ENCODE assay signal across 22 mouse cellular contexts in genomic region chr9:57219511-57219910, GRCm38 (mm10). TPM values are rescaled to one million over a fixed set of nuclear protein-coding genes. Genes with fewer than 3 reads are reported as not detected.
"Had no signal": no experiment of that assay in that cellular context is flagged by ENCODE, and none has a peak within 500 bp of the region (broad histone marks: within the 10 kb centered on the region; RNA-seq: fewer than 3 reads in every experiment).

No protein-coding gene starts in this region.

- H3K4me1 ChIP-seq: neural tube, embryonic 15.5 days; stomach, embryonic 15.5 days had no signal

- H3K9me3 ChIP-seq: neural tube, embryonic 15.5 days; stomach, embryonic 15.5 days had no signal

- H3K4me2 ChIP-seq: neural tube, embryonic 15.5 days; stomach, embryonic 15.5 days had no signal

- H3K27ac ChIP-seq: neural tube, embryonic 15.5 days; stomach, embryonic 15.5 days; stomach, postnatal 0 days had no signal

- H3K9ac ChIP-seq: neural tube, embryonic 15.5 days; stomach, embryonic 15.5 days had no signal

- H3K27me3 ChIP-seq: neural tube, embryonic 15.5 days; stomach, embryonic 15.5 days had no signal

- H3K36me3 ChIP-seq: neural tube, embryonic 15.5 days; stomach, embryonic 15.5 days had no signal

- DNase-seq: retina, postnatal 1 day; right cerebral cortex, adult 18-20 months; right cerebral cortex, postnatal 14 days; right cerebral cortex, postnatal 25 days; right cerebral cortex, postnatal 4 days; spleen, adult 18-20 months; thymus, adult 18-20 months; thymus, adult 2 months; thymus, postnatal 14 days; thymus, postnatal 25 days; thymus, postnatal 36 days; thymus, postnatal 4 days had no signal

- H3K4me3 ChIP-seq: neural tube, embryonic 15.5 days; stomach, embryonic 15.5 days had no signal

RNA-seq across cellular contexts. Expression of gene Trcg1, which starts 16.8 kb away (rescaled TPM):
- polyA plus RNA-seq: neural tube, embryonic 14.5 days; neural tube, embryonic 15.5 days; small intestine, adult 2 months; spleen, adult 2 months; stomach, embryonic 14.5 days; stomach, embryonic 16.5 days; stomach, postnatal 0 days; thymus, postnatal 0 days; urinary bladder, adult 2 months had no signal
